Mouse (Mus musculus) thymus, adult 2 months (tissue): ENCODE measurements around the gene Sprr2a2. TPM values are rescaled to one million over a fixed set of nuclear protein-coding genes. Genes with fewer than 3 reads are reported as not detected.
"Not testable (repeated sequence)": the region's sequence is repeated elsewhere in the genome, so short reads cannot be mapped to it uniquely, and the experiment has no call there.

Source experiments
- DNase-seq: peaks from one replicate; pipeline ENCODE4 v3.0.0; 2021
- H3K27ac ChIP-seq: fragments of 200-500 bp; 2 replicates; pipeline ENCODE4 v1.5.1; 2012; ENCODE audit warnings: low read length, control low read depth; ENCODE audit not compliant: control insufficient read depth, insufficient read depth
- H3K27me3 ChIP-seq: fragments of 200-500 bp; 2 replicates; pipeline ENCODE4 v1.6.1; 2012; ENCODE audit warnings: mild to moderate bottlenecking, low read length, moderate library complexity, mixed read lengths; ENCODE audit not compliant: control insufficient read depth, insufficient read depth
- H3K36me3 ChIP-seq: fragments of 200-500 bp; 2 replicates; pipeline ENCODE4 v1.6.1; 2012; ENCODE audit warnings: mild to moderate bottlenecking, low read length, moderate library complexity; ENCODE audit not compliant: control insufficient read depth, insufficient read depth
- H3K4me1 ChIP-seq: fragments of 200-500 bp; replicated peaks from 2 replicates; pipeline ENCODE4 v1.6.1; 2012; ENCODE audit warnings: low read length; ENCODE audit not compliant: control insufficient read depth, insufficient read depth
- H3K4me3 ChIP-seq: fragments of 200-500 bp; 2 replicates; pipeline ENCODE4 v1.5.1; 2012; ENCODE audit warnings: mild to moderate bottlenecking, low read length, control low read depth, moderate library complexity; ENCODE audit not compliant: control insufficient read depth, insufficient read depth
- WGBS: fragments of 180-500 bp; shearing (Covaris S2); methylation state at CpG from one replicate; pipeline ENCODE4 v1.1.7; 2018; 5-methylcytosine and 5-hydroxymethylcytosine counted together
- polyA plus RNA-seq: library from polyadenylated mRNA; depleted of rRNA; stranded (reverse); fragments of >200 nt; gene quantifications from 2 replicates; pipeline ENCODE4 v1.2.3, GENCODE M21; 2012; rRNA removed

Gene Sprr2a2
- polyA plus RNA-seq, 1 experiment: 400 TPM

GRCm38 (mm10) chr3:92273504-92273903 is 57.8 kb downstream of the Sprr2a2 start:
- not testable (repeated sequence) for H3K4me3 ChIP-seq, H3K4me1 ChIP-seq, H3K27ac ChIP-seq, H3K27me3 ChIP-seq, H3K36me3 ChIP-seq, DNase-seq

DNA sequence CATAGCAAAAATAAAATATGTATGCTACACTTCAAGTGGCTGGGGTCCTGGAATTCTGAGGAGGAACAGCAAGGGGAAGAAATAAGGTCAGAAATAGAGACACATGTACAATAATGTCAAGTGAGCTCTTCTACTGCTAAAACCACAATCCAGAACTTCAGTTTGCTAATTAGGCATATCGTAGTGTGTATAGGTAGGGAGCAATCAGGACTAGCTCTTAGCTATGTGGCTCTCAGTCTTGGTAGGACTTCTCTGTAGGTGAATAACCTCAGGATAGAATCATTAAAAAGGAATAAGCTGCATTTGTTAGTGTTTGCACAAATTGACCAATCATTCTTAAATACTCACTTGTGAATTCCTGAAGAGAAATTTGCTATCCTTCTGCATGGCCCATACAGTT is 58.3 kb downstream of the Sprr2a2 start:
- H3K4me3 ChIP-seq, H3K27me3 ChIP-seq, DNase-seq, H3K36me3 ChIP-seq, H3K27ac ChIP-seq, H3K4me1 ChIP-seq: not testable (repeated sequence)
- no CpG with 5 or more reads among the region's 1 CpGs for WGBS

GRCm38 (mm10) chr3:92279663-92280062 is 63.9 kb downstream of the Sprr2a2 start:
- H3K36me3 ChIP-seq, H3K27ac ChIP-seq: not testable (repeated sequence)

DNA sequence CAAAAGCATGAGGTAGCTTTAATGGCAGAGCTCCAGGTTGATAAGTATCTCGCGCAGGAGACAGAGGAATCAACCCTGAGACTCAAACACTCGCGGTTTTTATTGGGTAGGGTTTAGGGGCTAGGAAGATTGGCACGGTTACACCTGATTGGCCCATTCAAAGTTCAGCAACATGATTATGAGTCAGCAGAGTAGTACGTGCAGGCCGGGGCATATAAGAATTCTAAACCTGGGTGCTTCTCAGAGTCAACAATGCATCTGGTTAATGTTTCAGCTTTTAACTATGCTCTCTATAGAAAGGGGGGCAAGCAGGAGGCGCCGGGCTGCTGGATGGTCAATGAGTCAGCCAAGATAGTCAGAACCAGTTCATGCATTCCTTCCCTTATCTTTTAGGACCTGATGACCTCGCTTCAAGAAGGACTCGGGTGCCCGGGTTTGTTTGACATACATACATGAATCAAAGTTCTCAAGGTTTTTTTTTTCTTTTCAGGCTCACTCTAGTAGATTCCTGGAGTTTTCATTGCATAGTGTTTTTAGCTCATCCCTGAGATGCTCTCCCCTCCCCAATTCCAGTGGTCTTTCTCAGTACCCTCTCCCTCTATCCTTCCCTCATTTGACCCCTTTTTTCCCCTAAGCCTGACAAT is 65.4 kb downstream of the Sprr2a2 start:
- WGBS: 74% methylated on average over 5 of the region's 12 CpGs
- not testable (repeated sequence) for H3K27ac ChIP-seq, H3K4me1 ChIP-seq, H3K4me3 ChIP-seq, H3K36me3 ChIP-seq, DNase-seq, H3K27me3 ChIP-seq

More at GRCm38 (mm10) chr3:92279663-92280062, 63.9 kb downstream of the Sprr2a2 start:
- H3K27me3 ChIP-seq, DNase-seq, H3K4me3 ChIP-seq, H3K4me1 ChIP-seq: not testable (repeated sequence)

DNA sequence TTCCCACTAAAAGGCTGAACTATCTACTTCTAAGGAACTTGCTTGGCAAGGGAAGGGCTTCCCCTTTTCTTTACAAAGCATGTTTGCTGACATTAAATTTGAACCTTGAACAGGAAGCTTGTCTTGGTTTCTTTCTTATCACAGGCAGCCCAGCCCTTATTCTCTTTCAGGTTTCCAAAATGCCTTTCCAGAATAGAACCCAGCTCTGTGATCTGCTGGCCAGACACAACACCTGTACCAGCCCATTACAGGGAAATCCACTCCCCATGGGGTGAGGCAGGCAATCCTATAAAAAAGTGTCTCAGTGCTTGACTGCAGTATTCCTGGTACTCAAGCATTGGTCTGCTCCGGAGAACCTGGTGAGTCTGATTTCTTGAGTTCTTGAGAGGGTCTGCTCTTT is 69.4 kb downstream of the Sprr2a2 start, which contains the start of gene Sprr2a3:
Gene Sprr2a3 (plus strand): TSS at position 317 of the 400 bp plus-strand sequence.
- WGBS: 96% methylated on average over 1 of the region's 1 CpGs
- DNase-seq, H3K27ac ChIP-seq: not testable (repeated sequence)

GRCm38 (mm10) chr3:92288489-92288888 is 72.8 kb downstream of the Sprr2a2 start:
- DNase-seq, H3K4me1 ChIP-seq, H3K36me3 ChIP-seq, H3K27me3 ChIP-seq, H3K4me3 ChIP-seq, H3K27ac ChIP-seq: not testable (repeated sequence)
- WGBS: 88% methylated on average over 5 of the region's 6 CpGs

More for the DNA sequence above, 69.4 kb downstream of the Sprr2a2 start, which contains the start of gene Sprr2a3:
- H3K4me1 ChIP-seq, H3K27me3 ChIP-seq, H3K4me3 ChIP-seq, H3K36me3 ChIP-seq: not testable (repeated sequence)

Other genes with a start within 250 kb of the Sprr2a2 start
- gene Pglyrp3, start 201.3 kb upstream of the Sprr2a2 start, polyA plus RNA-seq: 0.15 TPM in 1 of 2 replicates, not detected in the other
- gene Lor, start 132.8 kb upstream of the Sprr2a2 start, polyA plus RNA-seq: 0.69 and 0.71 TPM in 2 replicates
- 0.14 TPM in 1 of 2 replicates, not detected in the other for gene Prr9, start 92.0 kb upstream of the Sprr2a2 start, polyA plus RNA-seq
- gene Lelp1, start 73.2 kb upstream of the Sprr2a2 start, polyA plus RNA-seq: 0.27 TPM in 1 of 2 replicates, not detected in the other
- 1.3 and 1.5 TPM in 2 replicates for gene Sprr2a1, start 121 bp upstream of the Sprr2a2 start, polyA plus RNA-seq
- gene Sprr2a3, start 69.5 kb downstream of the Sprr2a2 start, polyA plus RNA-seq: 7.0 and 8.8 TPM in 2 replicates
- gene Sprr2b, start 100.7 kb downstream of the Sprr2a2 start, polyA plus RNA-seq: 0.42 and 0.51 TPM in 2 replicates
- 0.73 and 2.9 TPM in 2 replicates for gene Sprr2d, start 123.2 kb downstream of the Sprr2a2 start, polyA plus RNA-seq
- 0.32 and 1.4 TPM in 2 replicates for gene Sprr2e, start 136.2 kb downstream of the Sprr2a2 start, polyA plus RNA-seq
- gene Sprr2f, start 149.3 kb downstream of the Sprr2a2 start, polyA plus RNA-seq: 0.52 and 0.93 TPM in 2 replicates
- gene Sprr2h, start 169.8 kb downstream of the Sprr2a2 start, polyA plus RNA-seq: 0.15 TPM in 1 of 2 replicates, not detected in the other
- 1.8 TPM in 2 replicates for gene Sprr2i, start 192.1 kb downstream of the Sprr2a2 start, polyA plus RNA-seq
- 0.22 and 0.34 TPM in 2 replicates for gene Sprr2j-ps, start 202.2 kb downstream of the Sprr2a2 start, polyA plus RNA-seq
- 9.9 and 12.4 TPM in 2 replicates for gene Gm9774, start 213.5 kb downstream of the Sprr2a2 start, polyA plus RNA-seq
- gene Sprr2k, start 216.7 kb downstream of the Sprr2a2 start, polyA plus RNA-seq: not detected in 2 replicates
- 2.2 and 2.5 TPM in 2 replicates for gene Sprr1b, start 222.9 kb downstream of the Sprr2a2 start, polyA plus RNA-seq
- gene Sprr3, start 242.8 kb downstream of the Sprr2a2 start, polyA plus RNA-seq: 0.14 and 0.51 TPM in 2 replicates